Mouse (Mus musculus) MEL (cell line): ENCODE data around the gene Ppp6r3. TPM values are rescaled to one million over a fixed set of nuclear protein-coding genes. Genes with fewer than 3 reads are reported as not detected.
A peak's percentile ranks its signal among the peaks of the same experiment; 100 is the strongest.

Experiments
- DNase-seq: peaks from one replicate; pipeline ENCODE4 v3.0.0; 2011; ENCODE audit warnings: low read depth, low spot score
- H3K27ac ChIP-seq: 2 replicates; pipeline ENCODE4 v1.5.1; 2012; ENCODE audit warnings: low read depth, mild to moderate bottlenecking, control low read depth, low read length, moderate library complexity; ENCODE audit not compliant: control insufficient read depth
- H3K27me3 ChIP-seq, 2 experiments: fragments of 150-350 bp in 1 of 2; sonication (generic) in 1 of 2; 2 replicates each; pipeline ENCODE4 v1.6.1; 2012; ENCODE audit warnings: low read length in 2 of 2, mild to moderate bottlenecking in 2 of 2, improper control_type of control experiment in 1 of 2, moderate library complexity in 1 of 2; ENCODE audit not compliant: insufficient read depth in 2 of 2, control insufficient read depth in 1 of 2
- H3K36me3 ChIP-seq, 2 experiments: 2 replicates each; pipeline ENCODE4 v1.6.1; 2012 to 2014; ENCODE audit warnings: low read length in 2 of 2, improper control_type of control experiment in 1 of 2, inconsistent platforms in 1 of 2, mild to moderate bottlenecking in 1 of 2; ENCODE audit not compliant: insufficient read depth in 2 of 2, control insufficient read depth in 1 of 2
- H3K4me1 ChIP-seq, 2 experiments: fragments of 150-350 bp in 1 of 2; sonication (generic) in 1 of 2; 2 replicates each; pipeline ENCODE4 v1.6.1; 2012; ENCODE audit warnings: low read length in 2 of 2, improper control_type of control experiment in 1 of 2, mild to moderate bottlenecking in 1 of 2; ENCODE audit not compliant: insufficient read depth in 2 of 2, control insufficient read depth in 1 of 2
- H3K4me3 ChIP-seq, 2 experiments: fragments of 150-350 bp in 1 of 2; sonication (generic) in 1 of 2; 2 replicates each; pipeline ENCODE4 v1.5.1; 2012; ENCODE audit warnings: low read depth in 2 of 2, low read length in 2 of 2, mild to moderate bottlenecking in 2 of 2, moderate library complexity in 2 of 2, control low read depth in 1 of 2, improper control_type of control experiment in 1 of 2; ENCODE audit not compliant: control insufficient read depth in 1 of 2, insufficient read depth in 1 of 2
- H3K79me2 ChIP-seq: 2 replicates; pipeline ENCODE4 v1.6.1; 2012; ENCODE audit warnings: mild to moderate bottlenecking, low read length, moderate library complexity; ENCODE audit not compliant: control insufficient read depth, poor library complexity, insufficient read depth
- H3K9ac ChIP-seq: 2 replicates; pipeline ENCODE4 v1.6.1; 2012; ENCODE audit warnings: low read depth, mild to moderate bottlenecking, control low read depth, low read length, moderate library complexity; ENCODE audit not compliant: control insufficient read depth, poor library complexity, severe bottlenecking
- H3K9me3 ChIP-seq: fragments of 150-350 bp; sonication (generic); replicated peaks from 2 replicates; pipeline ENCODE4 v1.6.1; 2012; ENCODE audit warnings: mild to moderate bottlenecking, low read length, improper control_type of control experiment, moderate library complexity; ENCODE audit not compliant: insufficient read depth
- BHLHE40 ChIP-seq: IDR thresholded peaks from 2 replicates; pipeline ENCODE4 v1.6.1; 2012; ENCODE audit warnings: low read depth, mild to moderate bottlenecking, inconsistent platforms, low read length, improper control_type of control experiment, borderline replicate concordance
- CHD1 ChIP-seq: IDR thresholded peaks from 2 replicates; pipeline ENCODE4 v1.6.1; 2012; ENCODE audit warnings: low read depth, mild to moderate bottlenecking, inconsistent platforms, low read length, improper control_type of control experiment
- CTCF ChIP-seq, 3 experiments: IDR thresholded peaks in 2 of 3; conservative IDR thresholded peaks in 1 of 3; 2 replicates each; pipeline ENCODE4 v1.5.1; 2011 to 2012; ENCODE audit warnings: low read length in 3 of 3, low read depth in 2 of 3, mild to moderate bottlenecking in 2 of 3, improper control_type of control experiment in 1 of 3, inconsistent platforms in 1 of 3, mixed read lengths in 1 of 3, moderate library complexity in 1 of 3; ENCODE audit not compliant: control insufficient read depth in 1 of 3, insufficient read depth in 1 of 3, poor library complexity in 1 of 3, severe bottlenecking in 1 of 3
- E2F4 ChIP-seq: IDR thresholded peaks from 2 replicates; pipeline ENCODE4 v1.6.1; 2011; ENCODE audit warnings: low read depth, low read length, improper control_type of control experiment, borderline replicate concordance
- EP300 ChIP-seq, 2 experiments: IDR thresholded peaks; 2 replicates each; pipeline ENCODE4 v1.6.1; 2011; ENCODE audit warnings: improper control_type of control experiment in 2 of 2, low read length in 2 of 2, low read depth in 1 of 2, mild to moderate bottlenecking in 1 of 2
- GATA1 ChIP-seq: IDR thresholded peaks from 2 replicates; pipeline ENCODE4 v1.6.1; 2011; ENCODE audit warnings: low read depth, low read length, improper control_type of control experiment
- JUND ChIP-seq: IDR thresholded peaks from 2 replicates; pipeline ENCODE4 v1.6.1; 2011; ENCODE audit warnings: low read depth, mild to moderate bottlenecking, improper control_type of control experiment, low read length
- MAFK ChIP-seq: IDR thresholded peaks from 2 replicates; pipeline ENCODE4 v1.6.1; 2011; ENCODE audit warnings: low read depth, mild to moderate bottlenecking, low read length, improper control_type of control experiment, borderline replicate concordance
- MAX ChIP-seq: IDR thresholded peaks from 2 replicates; pipeline ENCODE4 v1.6.1; 2011; ENCODE audit warnings: low read length, improper control_type of control experiment
- MEF2A ChIP-seq: IDR thresholded peaks from 2 replicates; pipeline ENCODE4 v1.6.1; 2014; ENCODE audit warnings: low read depth, mild to moderate bottlenecking, inconsistent platforms, low read length, improper control_type of control experiment; ENCODE audit not compliant: poor library complexity, insufficient replicate concordance, severe bottlenecking; ENCODE audit errors: extremely low read depth
- MYC ChIP-seq: IDR thresholded peaks from 2 replicates; pipeline ENCODE4 v1.6.1; 2011; ENCODE audit warnings: low read depth, mild to moderate bottlenecking, low read length, improper control_type of control experiment, moderate library complexity
- NRF1 ChIP-seq: IDR thresholded peaks from 2 replicates; pipeline ENCODE4 v1.6.1; 2014; ENCODE audit warnings: low read depth, mild to moderate bottlenecking, inconsistent platforms, low read length, improper control_type of control experiment, moderate library complexity; ENCODE audit not compliant: poor library complexity, insufficient read depth, severe bottlenecking
- POLR2AphosphoS2 ChIP-seq: IDR thresholded peaks from 2 replicates; pipeline ENCODE4 v1.6.1; 2011; ENCODE audit warnings: low read length, improper control_type of control experiment
- RAD21 ChIP-seq: IDR thresholded peaks from 2 replicates; pipeline ENCODE4 v1.6.1; 2011; ENCODE audit warnings: mild to moderate bottlenecking, low read depth, low read length, improper control_type of control experiment
- RCOR1 ChIP-seq: IDR thresholded peaks from 2 replicates; pipeline ENCODE4 v1.6.1; 2012; ENCODE audit warnings: low read depth, mild to moderate bottlenecking, inconsistent platforms, low read length, improper control_type of control experiment
- SIN3A ChIP-seq: IDR thresholded peaks from 2 replicates; pipeline ENCODE4 v1.6.1; 2012; ENCODE audit warnings: low read length, improper control_type of control experiment, inconsistent platforms
- SMC3 ChIP-seq: IDR thresholded peaks from 2 replicates; pipeline ENCODE4 v1.6.1; 2011; ENCODE audit warnings: low read depth, low read length, improper control_type of control experiment
- TAL1 ChIP-seq: IDR thresholded peaks from 2 replicates; pipeline ENCODE4 v1.6.1; 2012; ENCODE audit warnings: mild to moderate bottlenecking, inconsistent platforms, low read length, moderate library complexity, mixed read lengths
- TBP ChIP-seq: IDR thresholded peaks from 2 replicates; pipeline ENCODE4 v1.8.0; 2011; ENCODE audit warnings: low read depth, low read length, improper control_type of control experiment
- TCF12 ChIP-seq: IDR thresholded peaks from 2 replicates; pipeline ENCODE4 v1.6.1; 2014; ENCODE audit warnings: low read depth, mild to moderate bottlenecking, inconsistent platforms, low read length, improper control_type of control experiment, moderate library complexity
- UBTF ChIP-seq: IDR thresholded peaks from 2 replicates; pipeline ENCODE4 v1.6.1; 2012; ENCODE audit warnings: low read depth, mild to moderate bottlenecking, inconsistent platforms, low read length, improper control_type of control experiment, moderate library complexity, borderline replicate concordance; ENCODE audit not compliant: insufficient read depth
- ZC3H11A ChIP-seq: IDR thresholded peaks from 2 replicates; pipeline ENCODE4 v1.6.1; 2012; ENCODE audit warnings: low read depth, mild to moderate bottlenecking, inconsistent platforms, low read length, improper control_type of control experiment
- ZKSCAN1 ChIP-seq: IDR thresholded peaks from 2 replicates; pipeline ENCODE4 v1.6.1; 2012; ENCODE audit warnings: low read depth, mild to moderate bottlenecking, inconsistent platforms, low read length, improper control_type of control experiment, moderate library complexity
- ZMIZ1 ChIP-seq: IDR thresholded peaks from 2 replicates; pipeline ENCODE4 v1.6.1; 2012; ENCODE audit warnings: low read depth, mild to moderate bottlenecking, inconsistent platforms, low read length, improper control_type of control experiment, moderate library complexity
- polyA plus RNA-seq, 2 experiments: library from polyadenylated mRNA; stranded (reverse) in 1 of 2; unstranded in 1 of 2; fragments of >175 nt in 1 of 2; fragments of >200 nt in 1 of 2; gene quantifications; 2 replicates each; pipeline versions ENCODE4 v1.2.1 to v1.2.4; 2012; ENCODE audit warnings: low replicate concordance in 2 of 2, low read depth in 1 of 2; ENCODE audit not compliant: insufficient read length in 2 of 2, insufficient read depth in 1 of 2, missing spikeins in 1 of 2
- total RNA-seq: library from RNA; depleted of rRNA; stranded (reverse); fragments of 300-350 nt; gene quantifications from 2 replicates; pipeline ENCODE4 v1.2.3, GENCODE M21; 2012

The Ppp6r3 gene
- total and polyA plus RNA-seq, 3 experiments = 49.4 to 135 (median 70.0) TPM

DNA sequence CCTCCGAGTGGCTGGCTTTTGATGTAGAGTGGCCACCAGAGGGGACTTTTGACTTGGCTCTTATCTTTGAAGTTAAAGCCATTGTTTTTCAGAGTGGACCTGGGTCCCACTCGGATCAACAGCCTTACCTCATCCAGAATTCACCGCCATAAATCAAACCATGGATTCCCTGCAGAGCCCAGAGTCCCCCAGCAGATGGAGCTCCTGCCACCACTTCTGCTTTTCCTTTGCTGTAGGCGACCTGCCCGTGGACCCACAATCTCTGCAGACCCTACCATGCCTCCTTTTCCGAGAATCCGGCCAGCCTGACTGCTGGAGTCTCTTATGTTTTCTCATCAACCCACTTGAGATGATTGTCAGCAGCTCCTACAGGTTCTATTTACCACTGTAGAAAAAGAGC, 5.8 kb upstream of the Ppp6r3 start:
- H3K79me2 ChIP-seq = no peaks in the 10 kb centered on the region
- peaks cover 0 to 5% of the 10 kb centered on the region in 2 experiments; a peak in 2 of 4 replicates for H3K36me3 ChIP-seq
- H3K27ac ChIP-seq = no peak overlapping the region
- peak; percentile 71 for DNase-seq
- H3K27me3 ChIP-seq = no peaks in the 10 kb centered on the region
- no peak overlapping the region for H3K4me3 ChIP-seq
- H3K9me3 ChIP-seq = no peaks in the 10 kb centered on the region
- H3K9ac ChIP-seq = no peak overlapping the region
- H3K4me1 ChIP-seq = peaks cover 0 to 11% of the 10 kb centered on the region in 2 experiments; a peak in 2 of 4 replicates
- TF ChIP-seq TBP (no peak), RAD21 (peak; percentile 28), MAX (no peak), MEF2A (no peak), CHD1 (no peak), ZC3H11A (no peak), E2F4 (no peak), GATA1 (no peak), MAFK (no peak), EP300 (IDR thresholded peaks at IDR 0.05; ENCODE audit: low read depth in 1 of 2, low read length in 2 of 2) (no peak), CTCF (IDR thresholded peaks at IDR 0.05 in 2 of 3, conservative IDR thresholded peaks at IDR 0.05 in 1 of 3; ENCODE audit: control insufficient read depth in 1 of 3, insufficient read depth in 1 of 3, low read depth in 2 of 3, low read length in 3 of 3, poor library complexity in 1 of 3, severe bottlenecking in 1 of 3) (peak; percentile 54 to 81 (median 67)), MYC (no peak), SMC3 (peak; percentile 64), UBTF (no peak), POLR2AphosphoS2 (no peak), BHLHE40 (no peak), NRF1 (no peak), TCF12 (no peak), TAL1 (no peak), ZKSCAN1 (no peak), SIN3A (no peak), ZMIZ1 (no peak), JUND (no peak), RCOR1 (no peak)
